Comparison of ENCODE assay signal across 8 mouse cellular contexts in the genomic region with DNA sequence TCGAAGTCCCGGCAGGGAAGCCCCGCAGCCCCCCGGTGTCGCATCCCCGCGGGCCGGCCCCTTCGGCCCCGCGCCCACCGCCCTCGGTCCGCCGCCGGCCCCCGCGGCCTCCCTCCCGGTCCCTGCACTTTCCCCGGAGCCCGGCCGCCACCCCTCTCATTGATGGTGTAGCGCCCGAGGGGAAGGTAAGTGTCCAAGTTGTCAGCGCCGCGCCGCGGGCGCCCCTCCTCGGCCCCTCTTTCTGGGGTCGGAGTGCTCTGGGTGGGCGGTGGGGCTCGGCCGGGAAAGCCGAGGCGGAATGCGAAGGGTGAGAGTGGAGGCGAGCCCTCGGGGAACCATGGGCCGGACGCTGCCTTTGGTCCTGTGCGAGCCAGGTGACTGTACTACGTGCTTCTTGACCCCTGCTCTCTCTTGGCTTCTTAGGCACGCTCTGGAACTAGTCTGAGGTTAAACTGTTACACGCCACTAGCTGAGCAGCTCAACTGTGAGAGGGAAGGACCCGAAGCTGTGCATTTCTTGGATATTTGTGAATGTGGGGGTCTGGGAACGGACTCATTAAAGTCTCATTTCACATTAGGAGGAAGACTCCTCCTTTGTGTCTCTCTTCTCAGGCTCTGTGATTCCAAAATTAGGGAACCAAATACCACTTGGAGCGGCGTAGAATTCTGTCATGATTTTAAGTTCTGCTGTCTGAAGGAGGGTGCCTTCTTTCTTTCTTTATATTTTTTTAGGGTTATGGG. TPM values are rescaled to one million over a fixed set of nuclear protein-coding genes. Genes with fewer than 3 reads are reported as not detected.
DNase-seq lines count a peak whose midpoint lies in the region; ATAC-seq and TF ChIP-seq lines count a peak whose summit lies in the region.

No protein-coding gene starts in this region.

- H3K4me2 ChIP-seq in intestine, postnatal 0 days (replicated peaks; ENCODE audit: low read depth), result peak overlapping the region; percentile 92
- peak overlapping the region; percentile 95 for H3K4me2 ChIP-seq in liver, postnatal 0 days (ENCODE audit: low read depth, low read length)
- H3K4me2 ChIP-seq in neural tube, embryonic 12.5 days (replicated peaks), result peak overlapping the region; percentile 75

- no peak for TF ChIP-seq CTCF in intestine, postnatal 0 days (IDR thresholded peaks at IDR 0.05; ENCODE audit: low read depth)
- TF ChIP-seq CTCF in liver, postnatal 0 days (IDR thresholded peaks at IDR 0.05; ENCODE audit: low read depth), result no peak

- H3K4me1 ChIP-seq in intestine, postnatal 0 days (replicated peaks; ENCODE audit: control insufficient read depth, insufficient read depth, low read length), result 0 out of 2 replicates have a peak, but pooled peaks cover 7% of the 10 kb centered on the region
- H3K4me1 ChIP-seq in liver, postnatal 0 days (ENCODE audit: insufficient read depth), result peaks cover 16% of the 10 kb centered on the region
- H3K4me1 ChIP-seq in neural tube, embryonic 12.5 days, result peaks cover 17% of the 10 kb centered on the region

- TF ChIP-seq EP300 in liver, postnatal 0 days (IDR thresholded peaks at IDR 0.05; ENCODE audit: low read depth), result no peak

- H3K36me3 ChIP-seq in intestine, postnatal 0 days (ENCODE audit: control insufficient read depth, insufficient read depth), result no peaks in the 10 kb centered on the region
- H3K36me3 ChIP-seq in liver, postnatal 0 days (replicated peaks; ENCODE audit: insufficient read depth, low read length), result no peaks in the 10 kb centered on the region
- H3K36me3 ChIP-seq in neural tube, embryonic 12.5 days, result no peaks in the 10 kb centered on the region

- H3K27me3 ChIP-seq in intestine, postnatal 0 days (replicated peaks; ENCODE audit: control insufficient read depth, insufficient read depth, low read length), result no peaks in the 10 kb centered on the region
- no peaks in the 10 kb centered on the region for H3K27me3 ChIP-seq in liver, postnatal 0 days (ENCODE audit: insufficient read depth, low read length)
- H3K27me3 ChIP-seq in neural tube, embryonic 12.5 days (replicated peaks), result no peaks in the 10 kb centered on the region

- peak overlapping the region; percentile 96 for H3K4me3 ChIP-seq in intestine, postnatal 0 days (ENCODE audit: low read depth, low read length)
- peak overlapping the region; percentile 91 for H3K4me3 ChIP-seq in liver, postnatal 0 days (ENCODE audit: low read depth, low read length)
- peak overlapping the region; percentile 99 for H3K4me3 ChIP-seq in neural tube, embryonic 12.5 days

- peak overlapping the region; percentile 97 for H3K27ac ChIP-seq in intestine, postnatal 0 days (ENCODE audit: low read depth, low read length)
- peak overlapping the region; percentile 95 for H3K27ac ChIP-seq in liver, postnatal 0 days (ENCODE audit: low read depth)
- H3K27ac ChIP-seq in neural tube, embryonic 12.5 days, result peak overlapping the region; percentile 84

- DNase-seq in urinary bladder, adult 2 months (ENCODE audit: low spot score), result peak; percentile 56
- DNase-seq in urinary bladder, postnatal 10 days (ENCODE audit: low spot score), result no peak
- peak; percentile 53 for DNase-seq in liver, postnatal 0 days
- peak; percentile 47 to 64 for DNase-seq in thymus, postnatal 36 days

- H3K9ac ChIP-seq in intestine, postnatal 0 days (ENCODE audit: low read depth, low read length), result peak overlapping the region; percentile 96
- H3K9ac ChIP-seq in liver, postnatal 0 days (replicated peaks), result peak overlapping the region; percentile 93
- peak overlapping the region; percentile 99 for H3K9ac ChIP-seq in neural tube, embryonic 12.5 days

- WGBS in intestine, postnatal 0 days, result 1% methylated on average over 50 of the region's 50 CpGs
- WGBS in liver, postnatal 0 days (ENCODE audit: insufficient replicate concordance), result 2% methylated on average over 50 of the region's 50 CpGs
- WGBS in neural tube, embryonic 12.5 days, result 1% methylated on average over 50 of the region's 50 CpGs

- no peaks in the 10 kb centered on the region for H3K9me3 ChIP-seq in intestine, postnatal 0 days (ENCODE audit: control insufficient read depth)
- H3K9me3 ChIP-seq in liver, postnatal 0 days (ENCODE audit: low read length), result no peaks in the 10 kb centered on the region
- H3K9me3 ChIP-seq in neural tube, embryonic 12.5 days, result no peaks in the 10 kb centered on the region

- peak; percentile 36; the same call in 1 of the 2 replicates for ATAC-seq in common myeloid progenitor, adult 5-6 weeks (replicated peaks; ENCODE audit: low read depth, poor library complexity, severe bottlenecking)
- ATAC-seq in granulocyte monocyte progenitor cell, adult 5-6 weeks (replicated peaks; ENCODE audit: poor library complexity, severe bottlenecking), result peak; percentile 14
- peak; percentile 31 for ATAC-seq in intestine, postnatal 0 days
- ATAC-seq in liver, postnatal 0 days, result peak; percentile 43
- peak; percentile 43; the same call in 1 of the 2 replicates for ATAC-seq in neural tube, embryonic 12.5 days (ENCODE audit: low FRiP score, low read depth)

RNA-seq across cellular contexts. Expression of gene Rere, which starts 0.6 kb away (rescaled TPM):
- 30.0 and 66.3 TPM in 2 replicates for polyA plus RNA-seq in urinary bladder, adult 2 months (2012; rRNA removed)
- 21.2 and 45.1 TPM in 2 replicates for total RNA-seq in common myeloid progenitor, adult 5-6 weeks (2017)
- 78.8 and 90.6 TPM in 2 replicates for total RNA-seq in granulocyte monocyte progenitor cell, adult 5-6 weeks (2014; fragmentation: Nextera tagmentation)
- 11.8 and 22.7 TPM in 2 replicates for total RNA-seq in granulocyte monocyte progenitor cell, adult 5-6 weeks (2017)
- polyA plus RNA-seq in intestine, postnatal 0 days (2015; fragmentation: Nextera tagmentation; extraction: Ambion mirVana), result 20.7 and 22.4 TPM in 2 replicates
- 4.3 and 4.8 TPM in 2 replicates for polyA plus RNA-seq in liver, postnatal 0 days (2015; fragmentation: Nextera tagmentation; extraction: Ambion mirVana)
- polyA plus RNA-seq in neural tube, embryonic 12.5 days (2016; fragmentation: Nextera tagmentation; extraction: Ambion mirVana), result 55.5 and 57.2 TPM in 2 replicates

RNA-seq across cellular contexts. Expression of gene Eno1, which starts 45.5 kb away (rescaled TPM):
- 340 and 364 TPM in 2 replicates for polyA plus RNA-seq in urinary bladder, adult 2 months (2012; rRNA removed)
- total RNA-seq in common myeloid progenitor, adult 5-6 weeks (2017), result 176 and 200 TPM in 2 replicates
- total RNA-seq in granulocyte monocyte progenitor cell, adult 5-6 weeks (2014; fragmentation: Nextera tagmentation), result 409 and 424 TPM in 2 replicates
- total RNA-seq in granulocyte monocyte progenitor cell, adult 5-6 weeks (2017), result 380 and 423 TPM in 2 replicates
- polyA plus RNA-seq in intestine, postnatal 0 days (2015; fragmentation: Nextera tagmentation; extraction: Ambion mirVana), result 644 and 733 TPM in 2 replicates
- polyA plus RNA-seq in liver, postnatal 0 days (2015; fragmentation: Nextera tagmentation; extraction: Ambion mirVana), result 574 and 747 TPM in 2 replicates
- 1,428 and 1,431 TPM in 2 replicates for polyA plus RNA-seq in neural tube, embryonic 12.5 days (2016; fragmentation: Nextera tagmentation; extraction: Ambion mirVana)
